Mouse (Mus musculus) liver, embryonic 14.5 days (tissue): ENCODE results near the gene Unc13d.
A peak's percentile ranks its signal among the peaks of the same experiment; 100 is the strongest.

Experiments
- CTCF ChIP-seq: IDR thresholded peaks from 2 replicates; pipeline ENCODE4 v1.5.1; 2016; ENCODE audit warnings: antibody characterized with exemption, low read depth, control low read depth
- EP300 ChIP-seq: IDR thresholded peaks from 2 replicates; pipeline ENCODE4 v1.6.1; 2016; ENCODE audit warnings: antibody characterized with exemption, low read depth

GRCm38 (mm10) chr11:116021328-116022220 is 56.2 kb downstream of the Unc13d start:
- no peak for TF ChIP-seq CTCF
- TF ChIP-seq EP300 = 0 out of 2 replicates have a peak, but pooled peaks have one; percentile 13
